Comparison of ENCODE assay signal across 10 mouse cellular contexts in the genomic region with DNA sequence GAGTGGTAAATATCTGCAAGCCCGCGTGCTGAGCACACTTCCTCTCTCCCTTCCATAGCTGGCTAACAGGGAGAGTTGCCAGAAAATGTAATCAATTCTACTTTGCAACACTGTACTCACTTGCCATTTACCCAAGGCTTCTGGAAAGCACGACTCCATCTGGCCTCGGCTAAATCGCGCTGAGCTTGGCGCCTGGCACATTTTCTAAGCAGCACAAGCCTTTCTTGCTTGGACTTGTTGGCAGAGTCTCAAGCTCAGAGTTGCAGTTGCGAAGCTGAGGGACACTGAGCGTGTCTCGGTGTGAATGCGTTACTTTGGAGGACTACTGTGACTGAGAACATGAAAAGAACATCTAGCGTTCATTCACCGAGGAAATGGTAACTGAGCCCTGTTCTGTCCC.
DNase-seq lines count a peak whose midpoint lies in the region; ATAC-seq and TF ChIP-seq lines count a peak whose summit lies in the region.
"Had no signal": no experiment of that assay in that cellular context is flagged by ENCODE, and none has a peak within 500 bp of the region (broad histone marks: within the 10 kb centered on the region; RNA-seq: fewer than 3 reads in every experiment).

No protein-coding gene starts in this region.

- no peaks in the 10 kb centered on the region for H3K27me3 ChIP-seq in lung, embryonic 16.5 days (ENCODE audit: control insufficient read depth, insufficient read depth, low read depth, low read length)
- H3K27me3 ChIP-seq: embryonic facial prominence, embryonic 12.5 days; kidney, embryonic 15.5 days had no signal

- no peak for TF ChIP-seq CTCF in left cerebral cortex, adult 2 months (IDR thresholded peaks at IDR 0.05)

- WGBS in lung, embryonic 16.5 days = 70% methylated on average over 13 of the region's 13 CpGs

- intact Hi-C loops in left cerebral cortex, adult 2 months (cut with DNase I) = loop anchor here (5.0 kb wide), 1 partner anchor 1461 kb away; a partner anchor contains a TSS

- H3K27ac ChIP-seq in lung, embryonic 16.5 days (ENCODE audit: low read length) = no peak overlapping the region
- H3K27ac ChIP-seq in left cerebral cortex, adult 2 months = no peak overlapping the region
- H3K27ac ChIP-seq: embryonic facial prominence, embryonic 12.5 days; kidney, embryonic 15.5 days had no signal

- H3K4me3 ChIP-seq in lung, embryonic 16.5 days (ENCODE audit: low read length) = no peak overlapping the region
- no peak overlapping the region for H3K4me3 ChIP-seq in left cerebral cortex, adult 2 months
- H3K4me3 ChIP-seq: embryonic facial prominence, embryonic 12.5 days; kidney, embryonic 15.5 days had no signal

- H3K9me3 ChIP-seq in lung, embryonic 16.5 days (ENCODE audit: control insufficient read depth, low read length) = no peaks in the 10 kb centered on the region
- H3K9me3 ChIP-seq: embryonic facial prominence, embryonic 12.5 days; kidney, embryonic 15.5 days had no signal

- H3K9ac ChIP-seq in lung, embryonic 16.5 days (ENCODE audit: low read length) = no peak overlapping the region
- H3K9ac ChIP-seq: embryonic facial prominence, embryonic 12.5 days; kidney, embryonic 15.5 days had no signal

- DNase-seq in lung, postnatal 25 days (ENCODE audit: low spot score) = no peak
- DNase-seq in left cerebral cortex, adult 2 months (ENCODE audit: extremely low spot score in 1 of 2, low spot score in 2 of 2) = peak; percentile 43 to 66
- DNase-seq in telencephalon, adult 2 months (ENCODE audit: low read depth, low spot score) = peak; percentile 94
- no peak for DNase-seq in spleen, adult 12 weeks (ENCODE audit: low spot score)
- no peak for DNase-seq in ovary, postnatal 10 days (ENCODE audit: low spot score)
- DNase-seq: thymus, adult 18-20 months had no signal

- H3K4me2 ChIP-seq in lung, embryonic 16.5 days (ENCODE audit: low read depth, low read length) = no peak overlapping the region
- H3K4me2 ChIP-seq: embryonic facial prominence, embryonic 12.5 days; kidney, embryonic 15.5 days had no signal

- H3K36me3 ChIP-seq in lung, embryonic 16.5 days (ENCODE audit: control insufficient read depth, insufficient read depth, low read length) = no peaks in the 10 kb centered on the region
- H3K36me3 ChIP-seq: embryonic facial prominence, embryonic 12.5 days; kidney, embryonic 15.5 days had no signal

- H3K4me1 ChIP-seq in lung, embryonic 16.5 days (replicated peaks; ENCODE audit: control insufficient read depth, insufficient read depth, low read length) = no peaks in the 10 kb centered on the region
- H3K4me1 ChIP-seq: embryonic facial prominence, embryonic 12.5 days; kidney, embryonic 15.5 days had no signal

- peak; percentile 38; the same call in 1 of the 2 replicates for ATAC-seq in lung, embryonic 16.5 days (ENCODE audit: low read depth)
- ATAC-seq in frontal cortex, adult (ENCODE audit: low TSS enrichment) = peak; percentile 98

Comparison
In these comparisons a context has a peak if more than half of its experiments do, and no peak if none do; other contexts are left out.
1. DNase-seq: peak in left cerebral cortex, adult 2 months (2 of 2) and telencephalon, adult 2 months (single experiment); none in lung, postnatal 25 days (single experiment), spleen, adult 12 weeks (single experiment) and ovary, postnatal 10 days (single experiment).